Mouse (Mus musculus) ovary, postnatal 10 days (tissue): ENCODE results near the gene Abcg8.

ENCODE experiments used
- DNase-seq: peaks from one replicate; pipeline ENCODE4 v3.0.0; 2022; ENCODE audit warnings: low spot score

The Abcg8 gene

GRCm38 (mm10) chr17:84658195-84658594, 17.9 kb upstream of the Abcg8 start:
- DNase-seq = no peak

- no peak for DNase-seq
Observed at GRCm38 (mm10) chr17:84658951-84659350, 17.2 kb upstream of the Abcg8 start.

DNA sequence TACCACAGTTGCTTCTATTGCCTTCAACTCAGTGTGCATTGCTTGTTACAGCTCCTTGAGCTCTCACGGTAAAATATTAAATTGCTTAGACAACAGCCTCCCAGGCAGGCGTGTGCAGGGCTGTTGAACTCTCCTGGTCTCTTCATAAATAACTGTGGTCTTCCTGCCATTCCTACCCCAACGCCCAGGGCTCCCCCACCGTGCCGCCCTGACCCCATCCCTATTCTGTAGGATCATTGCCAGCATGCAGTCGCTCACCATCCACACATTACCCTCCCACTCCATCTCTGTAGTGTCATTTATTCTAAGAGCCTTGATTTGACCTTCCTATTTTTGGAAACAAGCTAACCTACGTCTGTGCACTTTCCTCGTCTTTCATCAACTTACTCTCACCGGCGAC, 11.0 kb upstream of the Abcg8 start:
- DNase-seq = no peak

- DNase-seq = no peak
Observed at GRCm38 (mm10) chr17:84665691-84666090, 10.4 kb upstream of the Abcg8 start.

DNA sequence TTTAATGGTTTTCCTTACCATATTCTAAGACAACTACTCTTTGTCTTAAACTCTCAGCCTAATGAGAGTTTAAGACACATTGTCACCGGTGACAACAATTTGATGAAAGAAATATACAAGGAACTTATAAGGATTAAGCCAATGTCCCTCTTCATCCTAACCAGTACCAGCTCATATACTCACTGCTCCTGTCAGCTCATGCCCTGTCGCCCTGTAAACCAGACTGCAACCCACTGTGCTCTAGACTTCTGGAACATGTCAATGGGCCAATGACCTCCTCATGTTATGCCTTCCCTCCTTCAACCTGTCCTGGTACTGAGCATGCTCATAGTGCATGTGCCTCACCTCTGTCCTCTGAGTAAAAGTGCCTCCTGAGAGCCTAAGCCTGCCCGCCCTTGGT, 8.3 kb upstream of the Abcg8 start:
- no peak for DNase-seq

GRCm38 (mm10) chr17:84672376-84673369, 3.4 kb upstream of the Abcg8 start:
- no peak for DNase-seq

DNA sequence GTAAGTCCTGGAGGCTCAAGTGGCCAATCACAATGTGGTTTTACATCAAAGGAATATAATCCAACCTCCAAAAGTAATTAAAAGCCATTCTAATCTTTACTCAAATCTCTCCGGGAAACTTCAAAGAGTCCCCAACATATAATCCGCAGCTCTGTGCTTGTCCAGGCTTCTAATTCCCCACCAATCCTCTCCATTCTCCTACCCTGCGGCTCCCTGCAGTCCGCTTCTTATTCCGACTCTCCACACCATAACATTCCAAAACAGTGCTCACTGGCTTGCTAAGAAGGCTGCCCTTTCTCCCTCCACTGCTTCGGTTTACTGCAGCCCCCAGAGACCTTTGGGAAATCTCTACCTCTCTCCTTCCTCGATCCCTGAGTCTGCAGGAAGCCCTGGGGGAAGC, 2.1 kb upstream of the Abcg8 start:
- DNase-seq = no peak

GRCm38 (mm10) chr17:84675204-84675603, 898 bp upstream of the Abcg8 start:
- DNase-seq = no peak

DNA sequence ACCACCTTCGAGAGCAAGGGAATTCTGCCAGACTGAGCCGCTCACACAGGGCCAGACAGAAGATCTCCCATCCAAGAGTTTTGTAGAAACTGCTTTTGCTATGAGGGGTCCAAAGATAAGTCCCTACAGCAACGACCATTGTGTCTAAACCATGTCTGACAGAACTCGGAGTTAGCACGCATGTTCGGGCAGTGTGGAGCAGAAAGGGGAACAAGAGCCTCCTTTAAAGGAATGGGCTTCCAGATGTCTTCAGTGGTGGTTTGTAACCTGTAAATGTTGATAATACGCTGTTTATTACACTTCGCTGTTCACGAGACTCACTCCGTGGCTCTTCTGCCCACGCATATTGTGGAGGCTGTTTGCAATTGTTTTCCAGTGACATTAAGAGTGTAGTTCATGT, 1.5 kb downstream of the Abcg8 start:
- no peak for DNase-seq

GRCm38 (mm10) chr17:84681670-84682069, 5.6 kb downstream of the Abcg8 start:
- no peak for DNase-seq

DNA sequence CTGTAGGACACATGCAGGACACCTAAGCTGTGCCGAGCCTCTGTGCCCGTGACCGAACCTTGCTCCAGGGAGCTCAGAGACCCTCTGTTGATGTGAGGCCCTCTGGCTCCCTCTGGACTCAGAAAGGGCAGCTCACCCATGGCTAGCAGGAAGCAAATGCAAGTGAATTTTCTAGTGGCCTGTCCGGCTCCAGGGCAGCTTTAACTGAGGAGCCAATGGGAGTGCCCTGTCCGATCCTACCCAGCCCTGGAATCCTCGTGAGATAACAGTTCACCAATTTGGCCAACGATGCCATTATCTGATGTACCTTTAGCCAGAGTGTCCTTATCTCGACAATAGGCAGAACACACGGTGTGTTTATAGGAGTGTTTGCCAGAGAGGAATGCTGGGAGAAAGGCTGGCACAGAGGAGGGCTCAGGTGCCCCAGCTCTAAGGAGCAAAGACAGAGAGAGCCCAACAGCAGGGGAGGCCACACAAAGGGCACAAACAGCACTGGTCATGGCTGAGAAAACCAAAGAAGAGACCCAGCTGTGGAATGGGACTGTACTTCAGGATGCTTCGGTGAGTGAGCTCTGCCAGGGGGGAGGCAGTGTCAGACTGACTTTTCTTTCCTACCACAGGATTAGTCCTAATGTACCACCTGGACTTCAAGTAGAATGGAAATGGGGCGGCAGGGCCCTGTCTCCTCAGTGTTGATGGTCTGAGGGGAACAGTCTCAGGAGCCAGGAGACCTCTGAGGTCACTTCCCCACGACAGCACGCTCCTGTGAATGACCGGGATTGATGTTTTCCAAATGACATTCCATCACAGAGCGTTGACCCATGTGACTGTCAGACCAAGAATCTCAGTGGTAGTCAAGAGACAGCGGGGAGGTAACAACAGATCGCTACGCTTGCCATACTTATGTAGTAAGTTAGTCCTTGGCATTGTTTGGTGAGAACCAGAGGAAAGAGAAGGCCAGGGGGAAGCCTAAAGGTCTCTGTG, 6.9 kb downstream of the Abcg8 start, which contains the start of gene Abcg5:
TSS of gene Abcg5 (minus strand) at position 278 of the 984 bp plus-strand sequence.
- DNase-seq = no peak

DNA sequence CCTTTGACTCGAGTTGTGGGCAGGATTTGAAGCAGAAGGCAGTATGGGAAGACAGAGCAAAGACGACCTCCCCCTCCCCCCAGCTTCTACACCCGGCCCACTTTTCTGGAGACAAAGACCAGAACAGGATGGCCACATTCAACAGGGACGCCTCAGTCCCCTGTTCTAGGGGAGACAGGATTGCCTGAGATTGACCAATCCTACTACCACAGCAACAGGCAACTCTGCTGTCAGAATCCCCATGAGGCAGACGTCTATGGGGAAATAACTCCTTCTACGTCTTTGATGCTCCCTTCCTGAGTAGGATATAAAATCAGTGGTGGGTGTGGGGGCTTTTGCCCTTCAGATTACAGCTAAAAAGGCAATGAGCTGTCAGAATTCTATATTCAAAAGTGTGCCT, 8.2 kb downstream of the Abcg8 start:
- DNase-seq = no peak

GRCm38 (mm10) chr17:84685286-84685685, 9.2 kb downstream of the Abcg8 start:
- DNase-seq = no peak

DNA sequence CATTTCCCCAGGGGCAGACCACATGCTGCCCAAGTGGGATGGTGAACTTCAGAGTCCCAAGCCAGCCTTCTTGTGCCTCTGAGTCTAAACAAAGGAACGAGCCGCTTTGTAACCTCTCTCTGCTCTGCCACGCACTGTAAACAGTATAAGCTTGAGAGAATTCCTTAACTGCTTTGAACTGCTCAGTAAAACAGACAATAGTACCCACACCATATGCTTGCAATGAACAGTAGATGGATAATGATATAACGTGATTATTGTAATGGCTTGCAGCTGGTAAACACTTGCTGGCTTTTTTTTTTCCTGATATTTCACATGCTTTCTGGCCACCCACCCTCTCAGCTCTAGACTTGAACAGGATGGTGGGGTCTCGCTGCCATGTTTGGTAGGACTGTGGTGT, 11.9 kb downstream of the Abcg8 start:
- DNase-seq = no peak

- no peak for DNase-seq
Observed at GRCm38 (mm10) chr17:84688834-84689233, 12.7 kb downstream of the Abcg8 start.

- DNase-seq = no peak
Observed at GRCm38 (mm10) chr17:84689316-84689715, 13.2 kb downstream of the Abcg8 start.

GRCm38 (mm10) chr17:84690111-84690510, 14.0 kb downstream of the Abcg8 start:
- no peak for DNase-seq

DNA sequence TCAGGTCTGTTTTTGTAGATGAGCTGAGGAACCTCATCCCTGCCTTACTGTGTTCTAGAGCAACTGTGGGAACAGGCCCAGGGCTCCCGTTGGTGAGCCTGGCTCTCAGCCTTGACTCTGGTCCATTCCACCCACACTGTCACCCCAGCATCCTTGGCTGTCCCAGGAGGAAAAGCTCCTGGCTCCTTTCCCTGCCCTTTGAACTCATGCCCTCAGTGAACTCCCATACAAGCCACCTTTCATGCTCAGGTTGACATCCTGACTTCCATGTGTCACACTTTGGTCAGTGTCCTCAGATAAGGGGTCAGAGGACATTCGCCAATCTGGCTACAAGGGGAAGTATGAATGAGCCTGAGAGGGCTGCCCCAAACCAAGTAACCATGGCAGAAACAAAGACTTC, 17.6 kb downstream of the Abcg8 start:
- DNase-seq = no peak

DNA sequence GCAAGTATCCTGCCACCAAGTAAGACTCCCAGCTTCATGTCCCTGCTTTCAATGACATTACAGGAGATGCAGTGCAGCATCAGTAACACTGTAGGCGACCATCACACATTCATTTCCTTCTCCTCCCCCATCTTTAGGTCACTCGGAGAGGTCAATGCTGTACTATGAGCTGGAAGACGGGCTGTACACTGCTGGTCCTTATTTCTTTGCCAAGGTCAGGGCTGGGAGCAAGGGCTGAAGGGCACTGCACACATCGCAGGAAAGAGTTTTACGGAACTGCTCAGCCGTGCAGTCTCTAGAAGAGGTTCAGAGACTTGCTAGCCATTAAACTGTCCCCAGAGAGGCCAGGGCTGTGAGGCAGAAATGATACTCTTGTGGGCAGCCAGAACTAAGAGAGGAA, 20.4 kb downstream of the Abcg8 start:
- DNase-seq = no peak

DNA sequence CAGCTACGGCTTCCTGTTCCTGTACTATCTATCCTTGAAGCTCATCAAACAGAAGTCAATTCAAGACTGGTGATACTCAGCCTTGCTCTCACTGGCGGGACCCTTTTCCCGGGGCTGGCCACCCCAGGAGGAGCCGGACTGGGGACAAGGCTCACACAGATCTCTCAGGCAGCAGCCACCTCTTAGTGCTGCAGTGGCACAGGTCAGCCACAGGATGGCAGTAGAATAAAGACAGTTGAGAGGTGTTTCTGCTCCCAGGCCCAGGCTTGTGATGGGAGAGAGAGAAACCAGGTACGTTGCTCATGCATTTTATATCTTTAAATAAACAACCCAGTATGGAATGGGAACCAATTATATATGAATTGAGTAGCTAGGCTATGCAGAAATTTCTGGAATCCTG, 22.6 kb downstream of the Abcg8 start:
- DNase-seq = peak; percentile 23

GRCm38 (mm10) chr17:84707407-84707806, 31.3 kb downstream of the Abcg8 start:
- DNase-seq = no peak

DNA sequence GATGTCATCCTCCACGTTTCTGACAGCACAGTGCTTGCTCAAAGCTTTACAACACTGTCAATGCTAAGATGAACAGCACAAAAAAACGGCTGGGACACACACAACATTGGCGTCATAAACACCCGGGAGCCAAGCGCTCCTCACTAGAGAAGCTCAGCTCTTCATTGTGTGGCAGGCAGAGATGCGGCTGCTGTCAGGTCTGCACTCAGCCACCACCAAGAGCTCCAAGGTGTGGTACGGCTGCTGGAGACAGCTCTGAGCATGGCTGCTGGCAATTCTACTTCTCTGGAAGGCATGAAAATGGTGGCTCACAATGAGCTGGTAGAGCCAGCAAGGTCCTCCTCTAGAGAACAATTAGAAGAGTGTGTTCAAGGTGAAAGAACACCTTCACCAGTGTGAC, 32.7 kb downstream of the Abcg8 start:
- no peak for DNase-seq
